Mouse (Mus musculus): Measurements from ENCODE around the gene Nt5dc1.
"Not testable (repeated sequence)": the region's sequence is repeated elsewhere in the genome, so short reads cannot be mapped to it uniquely, and the experiment has no call there.

Nt5dc1 gene

DNA sequence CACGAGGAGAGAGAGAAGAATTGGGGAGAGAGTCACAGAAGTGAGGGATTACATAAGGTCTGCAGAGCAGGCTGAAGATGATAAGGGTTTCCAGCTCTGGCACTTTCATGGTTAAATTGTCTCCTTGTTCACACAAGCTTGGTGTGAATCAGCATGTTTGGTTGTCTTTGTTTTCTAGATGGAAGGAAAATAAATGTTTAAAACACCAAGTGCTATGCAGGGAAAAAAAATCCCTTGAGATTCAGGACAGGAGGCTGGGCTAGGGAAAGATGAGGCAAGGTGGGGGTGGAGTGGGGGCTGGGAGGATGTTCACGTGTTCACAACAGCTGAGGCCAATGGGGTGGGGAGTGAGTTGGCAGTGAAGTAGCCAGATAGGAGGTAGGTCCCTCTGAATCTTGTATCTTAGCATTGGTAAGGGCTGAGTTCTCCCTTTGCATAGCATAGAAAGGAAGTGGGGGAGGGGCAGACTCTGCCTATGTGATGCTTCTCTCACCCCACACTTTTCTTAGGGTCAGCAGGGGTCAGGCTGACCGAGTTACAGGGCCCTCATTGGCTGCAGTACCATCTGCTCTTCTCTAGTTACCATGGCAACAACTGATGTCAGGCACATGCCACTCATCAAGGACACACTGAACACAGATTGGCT, 101.7 kb downstream of the Nt5dc1 start:
- DNase-seq (ENCODE audit: low read depth in 1 of 2, low spot score in 2 of 2): no peak

DNA sequence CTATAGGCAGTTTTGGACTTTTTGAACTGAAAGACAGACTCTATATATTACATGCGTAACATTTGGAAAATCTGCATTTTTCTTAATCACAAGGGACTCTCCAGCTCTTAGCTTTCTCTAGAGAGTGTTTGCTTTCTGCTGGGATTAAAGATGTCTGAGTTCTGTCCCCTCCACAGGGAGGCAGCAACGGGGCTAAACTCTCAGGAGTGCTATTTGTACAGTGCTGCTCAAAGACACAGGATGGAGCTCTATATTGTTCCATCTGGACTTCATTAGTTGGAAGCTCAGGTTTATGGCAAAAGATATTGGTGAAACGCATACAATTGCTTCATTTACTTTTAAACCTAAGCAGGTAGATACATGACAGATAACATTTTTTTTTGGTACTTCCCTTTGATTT, 105.8 kb downstream of the Nt5dc1 start:
- no peak for DNase-seq (ENCODE audit: low read depth in 1 of 2, low spot score in 2 of 2)

DNA sequence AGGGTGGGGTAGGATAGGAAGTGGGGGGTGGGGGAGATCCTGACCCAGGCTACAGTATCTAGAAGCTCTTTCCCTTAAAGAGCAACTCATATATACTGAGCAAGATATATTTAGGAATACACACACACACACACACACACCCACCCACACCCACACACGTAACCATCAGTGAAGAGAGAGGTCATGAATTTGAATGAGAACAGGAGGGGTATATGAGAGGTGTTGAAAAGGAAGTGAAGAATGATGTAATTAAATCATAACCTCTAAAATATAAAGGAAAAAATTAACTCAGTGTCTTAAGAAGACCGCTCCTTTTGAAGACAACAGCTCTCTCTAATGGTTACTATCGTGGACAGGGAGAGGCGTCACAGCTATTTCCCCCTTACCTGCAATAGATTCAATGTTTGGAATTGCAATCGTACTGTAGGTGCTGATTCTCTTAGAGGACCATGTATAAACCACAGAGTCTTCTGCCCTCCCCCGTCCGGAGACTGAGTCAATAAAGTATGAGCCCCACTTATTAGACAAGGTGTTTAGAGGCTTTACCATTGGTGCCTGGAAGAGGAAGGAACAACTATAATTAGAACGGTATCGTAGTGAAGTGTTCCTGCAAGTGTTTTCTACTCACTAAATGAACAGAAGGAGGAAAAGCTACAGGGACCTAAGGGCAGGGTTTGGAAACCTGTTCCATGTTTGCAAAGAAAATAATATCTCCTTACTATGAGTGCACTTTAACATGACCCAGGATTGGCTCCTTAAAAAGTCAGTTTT, 108.3 kb downstream of the Nt5dc1 start:
- DNase-seq (ENCODE audit: low read depth in 1 of 2, low spot score in 2 of 2): no peak

- DNase-seq (ENCODE audit: low read depth in 1 of 2, low spot score in 2 of 2): no peak
Measured at GRCm38 (mm10) chr10:34307070-34307469, 111.3 kb downstream of the Nt5dc1 start.

GRCm38 (mm10) chr10:34300368-34300767, 118.0 kb downstream of the Nt5dc1 start:
- DNase-seq (ENCODE audit: low read depth in 1 of 2, low spot score in 2 of 2): no peak

GRCm38 (mm10) chr10:34297980-34298753, 120.2 kb downstream of the Nt5dc1 start:
- no peak for DNase-seq (ENCODE audit: low read depth in 1 of 2, low spot score in 2 of 2)

DNA sequence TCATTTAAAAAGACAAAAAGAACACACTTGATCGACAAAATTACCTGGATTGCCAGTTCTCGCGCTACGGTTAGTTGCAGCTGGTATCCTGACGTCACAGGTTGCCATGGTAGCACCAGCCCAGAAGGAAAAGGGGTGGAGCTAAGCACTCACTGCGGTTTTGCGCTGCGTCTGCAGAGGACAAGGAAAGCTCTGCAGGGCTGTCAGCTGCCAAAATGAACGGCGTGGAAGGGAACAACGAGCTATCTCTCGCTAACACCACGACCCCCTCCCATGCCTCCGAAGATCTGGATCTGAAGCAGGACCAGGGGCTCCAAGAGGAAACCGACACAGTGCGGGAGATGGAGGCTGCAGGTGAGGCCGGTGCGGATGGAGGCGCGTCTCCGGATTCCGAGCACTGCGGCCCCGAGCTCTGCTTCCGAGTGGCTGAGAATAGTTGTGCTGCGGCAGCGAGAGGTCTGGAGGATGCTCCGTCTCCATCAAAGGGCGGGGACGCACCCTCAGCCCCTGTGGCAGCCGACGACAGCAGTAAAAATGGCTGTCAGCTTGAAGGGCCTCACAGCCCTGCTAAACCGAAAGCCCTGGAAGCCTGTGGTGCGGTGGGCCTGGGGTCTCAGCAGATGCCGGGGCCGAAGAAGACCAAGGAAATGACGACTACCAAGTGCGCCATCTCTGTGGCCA, 120.9 kb downstream of the Nt5dc1 start, which contains the start of gene Tspyl4:
Gene Tspyl4, plus strand, starts transcription at position 144 of the 681 bp plus-strand sequence.
- DNase-seq (ENCODE audit: low read depth in 1 of 2, low spot score in 2 of 2): peak; percentile 71 to 79

- DNase-seq (ENCODE audit: low read depth in 1 of 2, low spot score in 2 of 2): no peak
Measured at GRCm38 (mm10) chr10:34296911-34297298, 121.4 kb downstream of the Nt5dc1 start.

GRCm38 (mm10) chr10:34282420-34283238, 135.7 kb downstream of the Nt5dc1 start:
- no peak for DNase-seq (ENCODE audit: low read depth in 1 of 2, low spot score in 2 of 2)

DNA sequence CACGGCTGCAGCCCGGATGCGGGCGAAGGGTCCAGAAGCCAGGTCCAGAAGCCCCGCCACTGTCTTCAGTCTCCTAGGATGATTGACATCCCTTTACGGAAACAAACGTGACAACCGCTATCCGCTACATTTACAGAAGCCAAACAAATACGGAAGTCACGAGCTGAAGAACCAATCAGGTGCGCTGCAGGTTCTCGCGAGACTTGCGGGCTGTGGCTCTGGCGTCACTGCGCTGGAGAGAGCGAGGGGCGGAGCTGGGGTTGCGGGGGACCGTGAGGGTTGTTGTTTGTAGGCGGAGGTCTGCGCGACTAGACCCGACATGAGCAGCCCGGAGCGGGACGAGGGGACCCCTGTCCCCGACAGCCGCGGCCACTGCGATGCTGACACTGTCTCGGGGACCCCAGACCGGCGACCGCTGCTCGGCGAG, 136.4 kb downstream of the Nt5dc1 start, which contains the start of gene Tspyl1:
Gene Tspyl1, plus strand, starts transcription at position 229 of the 427 bp plus-strand sequence.
- DNase-seq (ENCODE audit: low read depth in 1 of 2, low spot score in 2 of 2): peak; percentile 88 to 97

- no peak for DNase-seq (ENCODE audit: low read depth in 1 of 2, low spot score in 2 of 2)
Measured at GRCm38 (mm10) chr10:34281211-34281961, 137.0 kb downstream of the Nt5dc1 start.

DNA sequence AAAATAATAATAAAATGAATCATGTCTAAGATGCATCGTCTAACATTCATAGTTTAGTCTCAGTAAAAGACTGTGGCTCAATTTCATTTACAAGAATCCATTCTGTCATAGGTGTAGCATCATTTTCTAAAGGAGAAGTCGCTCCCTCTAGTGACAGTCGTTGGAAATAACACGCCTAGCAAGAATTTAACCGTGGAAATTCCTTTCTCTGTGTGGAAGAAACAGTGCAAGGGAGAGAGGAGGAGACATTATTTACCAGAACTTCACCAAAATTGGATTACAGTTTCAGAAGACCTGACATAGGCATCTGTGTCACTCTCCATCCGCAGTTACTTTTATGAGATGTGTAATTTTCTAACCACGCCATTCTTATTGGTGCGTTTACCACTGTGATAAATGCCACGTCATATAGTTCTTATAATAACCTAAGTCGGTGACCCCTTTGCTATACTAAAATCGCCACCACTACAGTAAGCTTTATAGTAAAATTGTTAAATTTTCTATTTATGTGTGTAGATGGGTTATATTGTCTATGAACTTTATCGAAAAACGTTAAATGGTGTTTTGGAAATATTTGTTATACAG, 137.7 kb downstream of the Nt5dc1 start:
- peak in 1 of 2 experiments; percentile 13 for DNase-seq (ENCODE audit: low read depth in 1 of 2, low spot score in 2 of 2)

DNA sequence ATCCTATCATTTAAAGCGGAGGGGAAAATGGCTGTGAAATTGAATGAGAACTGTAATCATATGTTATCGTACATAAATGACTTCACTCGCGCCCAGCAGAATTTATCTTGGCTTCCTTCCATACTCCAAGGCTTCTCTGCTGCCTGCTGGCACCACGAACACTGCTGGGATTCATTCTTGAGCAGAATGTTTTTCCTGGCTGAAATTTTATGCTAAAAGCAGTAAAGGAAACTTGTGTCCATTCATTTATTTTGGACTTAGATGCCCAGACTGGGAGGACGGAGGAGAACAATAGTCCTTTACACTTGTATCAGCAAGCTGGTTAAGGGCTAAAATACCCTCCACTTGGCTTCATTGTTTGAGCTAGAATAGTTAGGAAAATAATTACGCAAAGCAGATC, 146.7 kb downstream of the Nt5dc1 start:
- no peak for DNase-seq (ENCODE audit: low read depth in 1 of 2, low spot score in 2 of 2)

DNA sequence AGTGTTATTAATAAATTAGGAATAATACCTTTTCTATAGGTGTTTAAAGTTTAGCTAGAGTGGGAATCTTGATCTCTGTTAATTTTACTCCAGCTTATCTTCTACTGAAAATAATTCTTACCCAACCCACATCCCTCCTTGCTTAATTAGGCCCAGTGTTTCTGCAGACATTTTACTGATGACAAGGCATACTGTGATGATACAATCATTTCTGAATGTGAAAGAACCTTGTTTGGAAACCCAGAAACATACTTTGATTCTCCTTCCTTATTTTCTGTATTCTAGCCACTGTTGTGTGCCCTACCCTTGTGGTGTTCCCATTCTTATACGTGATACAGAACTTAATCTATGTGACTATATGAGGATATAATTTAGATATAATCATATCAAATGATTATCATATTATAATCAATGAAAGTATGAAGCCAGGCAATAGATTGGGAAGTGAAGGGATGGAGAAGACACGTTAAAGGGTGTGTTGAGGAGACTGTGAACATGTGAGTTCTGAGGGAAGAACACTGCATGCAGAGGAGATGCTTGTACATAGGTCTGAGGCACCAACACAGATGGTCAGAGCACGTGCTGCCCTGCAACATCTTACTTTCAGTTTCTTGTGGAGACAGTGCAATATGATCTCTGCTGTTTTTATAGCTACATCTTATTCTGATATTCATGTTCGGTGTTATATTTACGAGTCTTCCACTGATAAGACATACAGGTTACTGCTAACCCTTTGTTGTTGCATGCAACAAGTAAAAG, 150.9 kb downstream of the Nt5dc1 start:
- no peak for DNase-seq (ENCODE audit: low read depth in 1 of 2, low spot score in 2 of 2)

GRCm38 (mm10) chr10:34265106-34265505, 153.2 kb downstream of the Nt5dc1 start:
- no peak for DNase-seq (ENCODE audit: low read depth in 1 of 2, low spot score in 2 of 2)

- DNase-seq (ENCODE audit: low read depth in 1 of 2, low spot score in 2 of 2): not testable (repeated sequence)
Measured at GRCm38 (mm10) chr10:34252833-34253232, 165.5 kb downstream of the Nt5dc1 start.

DNA sequence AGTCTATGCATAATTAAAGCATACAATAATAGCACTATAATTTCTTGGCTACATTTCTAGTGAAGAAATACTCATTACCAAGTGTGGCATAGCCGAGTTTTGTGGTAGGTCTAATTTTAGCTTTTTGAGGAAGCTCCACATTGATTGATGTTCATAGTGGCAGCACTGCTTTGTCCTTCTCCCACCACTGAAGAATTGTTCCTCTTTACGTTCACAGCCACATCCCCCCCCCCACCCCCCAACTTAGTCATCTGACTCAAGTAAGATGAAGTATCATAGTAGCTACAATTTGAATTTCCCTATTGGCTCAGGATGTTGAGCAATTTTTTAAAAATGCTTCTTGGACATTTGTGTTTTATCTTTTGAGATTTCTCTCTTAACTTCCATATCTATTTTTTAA, 168.8 kb downstream of the Nt5dc1 start:
- DNase-seq (ENCODE audit: low read depth in 1 of 2, low spot score in 2 of 2): peak in 1 of 2 experiments; percentile 27

DNA sequence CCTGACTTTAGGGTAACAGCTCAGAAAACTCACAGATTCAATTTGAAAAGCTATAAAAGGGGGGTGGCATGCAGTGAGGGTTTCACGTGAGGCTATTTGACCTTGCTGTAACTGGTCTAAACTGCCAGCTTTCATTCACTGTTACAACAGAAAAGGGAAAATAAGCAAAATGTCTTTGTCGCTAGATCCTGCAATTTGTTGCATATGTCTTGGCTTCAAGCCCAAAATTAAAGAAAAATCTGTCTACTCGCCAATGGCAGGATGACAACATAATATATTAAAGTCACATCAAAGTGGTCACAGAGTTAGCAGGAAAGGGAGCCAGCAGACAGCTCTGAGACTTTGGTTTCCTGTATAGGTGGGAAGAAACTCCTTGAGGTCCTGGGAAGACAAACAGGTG, 170.6 kb downstream of the Nt5dc1 start:
- DNase-seq (ENCODE audit: low read depth in 1 of 2, low spot score in 2 of 2): no peak

Data from monocyte, adult 2 months (primary cell).